Mouse (Mus musculus) lung, adult 10 weeks (tissue): ENCODE results near the gene Olfr1283. TPM values are rescaled to one million over a fixed set of nuclear protein-coding genes. Genes with fewer than 3 reads are reported as not detected.

Experiments
- polyA plus RNA-seq: library from polyadenylated mRNA; stranded (reverse); fragments of 350-450 nt; fragmentation: Illumina TruSeq; extraction: RNeasy Lipid Tissue Mini Kit (QIAGEN cat#74804); gene quantifications from one replicate; pipeline ENCODE4 v1.2.3, GENCODE M21; 2014; ENCODE audit warnings: low read depth, low replicate concordance; ENCODE audit not compliant: insufficient read depth

Olfr1283 gene
- polyA plus RNA-seq, result not detected

DNA sequence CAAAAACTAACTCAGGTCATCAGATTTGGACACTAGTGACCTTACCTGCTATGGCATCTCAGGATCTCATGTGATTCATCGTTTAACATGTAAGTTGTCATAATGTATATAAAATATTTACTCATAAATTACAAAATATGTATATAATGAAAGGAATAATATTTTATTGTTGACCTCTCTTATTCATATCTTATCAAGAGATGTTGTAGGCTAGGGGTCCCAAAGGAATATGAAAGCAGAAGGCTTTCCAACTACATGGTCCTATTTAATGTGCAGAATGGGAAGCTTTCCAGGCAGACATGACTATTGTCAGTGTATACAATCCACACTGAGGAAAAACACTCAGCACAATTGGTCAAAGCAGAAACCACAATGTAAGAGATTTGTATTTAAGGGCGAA, at the start of gene Olfr1283:
Olfr1283 (plus strand) TSS at position 301 of the 400 bp plus-strand sequence.

DNA sequence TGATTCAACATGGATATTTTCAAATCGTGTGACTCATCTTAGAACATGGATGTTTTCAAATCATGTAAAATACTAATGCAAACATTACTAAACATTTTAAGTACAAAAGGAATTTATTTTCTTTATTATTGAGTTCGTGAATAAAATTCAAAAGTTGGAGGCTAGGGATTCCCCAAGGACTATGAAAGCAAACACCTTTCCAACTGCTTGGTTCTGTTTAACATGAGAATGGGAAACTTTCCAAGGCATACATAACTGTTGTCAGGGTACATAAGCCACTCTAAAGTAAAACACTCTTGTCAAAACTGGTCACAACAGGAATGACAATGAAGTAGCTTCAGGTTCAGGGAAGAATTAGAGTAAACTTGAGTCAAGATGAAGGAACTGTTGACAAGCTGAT, 40.4 kb upstream of the Olfr1283 start, which contains the start of gene Olfr1281:
Olfr1281 (plus strand) TSS at position 301 of the 400 bp plus-strand sequence.

GRCm38 (mm10) chr2:111335976-111336375, 30.6 kb upstream of the Olfr1283 start, which contains the start of gene Olfr1282:
Gene Olfr1282, minus strand, starts transcription at chr2:111336076.

DNA sequence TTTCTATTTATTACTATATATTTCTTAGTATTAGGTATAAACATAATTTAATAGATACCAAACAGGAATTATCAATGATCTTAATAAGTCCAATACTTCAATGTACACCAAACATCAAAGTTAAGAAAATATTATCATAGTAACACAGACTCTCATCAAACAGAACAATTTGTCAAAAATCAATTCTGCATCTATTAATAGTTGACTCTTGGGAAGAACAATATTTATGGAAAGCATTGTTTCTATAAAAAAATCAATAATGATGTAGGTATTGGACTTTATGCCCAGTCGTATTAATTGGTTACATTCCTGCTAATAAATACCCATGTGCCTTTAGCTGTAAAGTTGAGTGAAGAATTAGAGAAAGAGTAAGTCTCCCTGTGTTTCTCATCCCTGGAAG, 8.6 kb downstream of the Olfr1283 start, which contains the start of gene Olfr1284:
Olfr1284 (plus strand) TSS at position 301 of the 400 bp plus-strand sequence.

Other genes starting within 250 kb of the Olfr1283 start
- gene Gm15130, start 213.9 kb upstream of the Olfr1283 start, polyA plus RNA-seq, result not detected
- gene 4930430A15Rik, start 137.2 kb upstream of the Olfr1283 start, polyA plus RNA-seq, result not detected
- not detected for gene Olfr1275, start 131.5 kb upstream of the Olfr1283 start, polyA plus RNA-seq
- gene Olfr1276, start 112.3 kb upstream of the Olfr1283 start, polyA plus RNA-seq, result not detected
- not detected for gene Olfr1277, start 92.7 kb upstream of the Olfr1283 start, polyA plus RNA-seq
- gene Olfr1278, start 76.7 kb upstream of the Olfr1283 start, polyA plus RNA-seq, result not detected
- not detected for gene Olfr1279, start 66.2 kb upstream of the Olfr1283 start, polyA plus RNA-seq
- gene Olfr1280, start 52.8 kb upstream of the Olfr1283 start, polyA plus RNA-seq, result not detected
- gene Olfr1281, start 40.3 kb upstream of the Olfr1283 start, polyA plus RNA-seq, result not detected
- not detected for gene Olfr1282, start 30.7 kb upstream of the Olfr1283 start, polyA plus RNA-seq
- not detected for gene Olfr1284, start 8.7 kb downstream of the Olfr1283 start, polyA plus RNA-seq
- gene Olfr1286, start 56.3 kb downstream of the Olfr1283 start, polyA plus RNA-seq, result not detected
- not detected for gene Olfr1287, start 82.4 kb downstream of the Olfr1283 start, polyA plus RNA-seq
- gene Olfr1288, start 107.3 kb downstream of the Olfr1283 start, polyA plus RNA-seq, result not detected
- not detected for gene Olfr1289, start 114.0 kb downstream of the Olfr1283 start, polyA plus RNA-seq
- not detected for gene Olfr1290, start 127.0 kb downstream of the Olfr1283 start, polyA plus RNA-seq
- not detected for gene Olfr1291-ps1, start 130.4 kb downstream of the Olfr1283 start, polyA plus RNA-seq
- not detected for gene Olfr1293-ps, start 158.4 kb downstream of the Olfr1283 start, polyA plus RNA-seq
- gene Olfr1294, start 173.5 kb downstream of the Olfr1283 start, polyA plus RNA-seq, result not detected
- gene Olfr1295, start 202.9 kb downstream of the Olfr1283 start, polyA plus RNA-seq, result not detected